Mouse (Mus musculus) midbrain, embryonic 11.5 days (tissue): ENCODE results near the gene Strbp. TPM values are rescaled to one million over a fixed set of nuclear protein-coding genes. Genes with fewer than 3 reads are reported as not detected.

ENCODE experiments used
- ATAC-seq: fragments of 200-750 bp; cut with Nextera tagmentation; 2 replicates; pipeline ENCODE4 v1.8.0; 2017; ENCODE audit warnings: moderate TSS enrichment, moderate library complexity; ENCODE audit not compliant: low FRiP score
- DNase-seq: peaks from one replicate; pipeline ENCODE4 v3.0.0; 2015; ENCODE audit warnings: low spot score; ENCODE audit errors: missing footprints
- H3K27ac ChIP-seq: fragments of 300-500 bp; sonication (generic); 2 replicates; pipeline ENCODE4 v1.5.1; 2014; ENCODE audit warnings: low read depth, low read length
- H3K27me3 ChIP-seq: fragments of 300-500 bp; sonication (generic); 2 replicates; pipeline ENCODE4 v1.6.1; 2014; ENCODE audit warnings: mild to moderate bottlenecking, low read length, moderate library complexity, mixed read lengths; ENCODE audit not compliant: control insufficient read depth, insufficient read depth
- H3K36me3 ChIP-seq: fragments of 300-500 bp; sonication (generic); 2 replicates; pipeline ENCODE4 v1.6.1; 2014; ENCODE audit warnings: mild to moderate bottlenecking, low read length, moderate library complexity, mixed read lengths; ENCODE audit not compliant: control insufficient read depth, insufficient read depth
- H3K4me1 ChIP-seq: fragments of 300-500 bp; sonication (generic); 2 replicates; pipeline ENCODE4 v1.6.1; 2014; ENCODE audit warnings: low read length; ENCODE audit not compliant: control insufficient read depth, insufficient read depth
- H3K4me2 ChIP-seq: fragments of 300-500 bp; sonication (generic); 2 replicates; pipeline ENCODE4 v1.6.1; 2014; ENCODE audit warnings: mild to moderate bottlenecking, moderate library complexity
- H3K4me3 ChIP-seq: fragments of 300-500 bp; sonication (generic); 2 replicates; pipeline ENCODE4 v1.5.1; 2014; ENCODE audit warnings: low read depth, low read length
- H3K9ac ChIP-seq: fragments of 300-500 bp; sonication (generic); 2 replicates; pipeline ENCODE4 v1.6.1; 2014; ENCODE audit warnings: low read length
- H3K9me3 ChIP-seq: fragments of 300-500 bp; sonication (generic); 2 replicates; pipeline ENCODE4 v1.6.1; 2016; ENCODE audit warnings: low read length; ENCODE audit not compliant: control insufficient read depth
- WGBS: fragments of 180-500 bp; shearing (Covaris S2); extraction: QIAGEN DNeasy Blood & Tissue Kit; methylation state at CpG from one replicate; pipeline ENCODE4 v1.1.7; 2014; 5-methylcytosine and 5-hydroxymethylcytosine counted together
- polyA plus RNA-seq: library from polyadenylated mRNA; unstranded; fragments of >200 nt; fragmentation: Nextera tagmentation; extraction: Ambion mirVana; gene quantifications from 2 replicates; pipeline ENCODE4 v1.2.1, GENCODE M21; 2014

Strbp gene
- polyA plus RNA-seq, 1 experiment from 2014 or later, result 105 TPM

- Histone ChIP-seq H3K4me1 (no peaks in the 10 kb centered on the region), H3K36me3 (no peaks in the 10 kb centered on the region), H3K27ac (no peak overlapping the region), H3K27me3 (no peaks in the 10 kb centered on the region), H3K4me2 (no peak overlapping the region), H3K4me3 (no peak overlapping the region), H3K9me3 (no peaks in the 10 kb centered on the region), H3K9ac (no peak overlapping the region)
- DNase-seq, result no peak
- no peak for ATAC-seq
- 79% methylated on average over 2 of the region's 2 CpGs for WGBS
Measured at GRCm38 (mm10) chr2:37649590-37649989, 54.1 kb downstream of the Strbp start.

GRCm38 (mm10) chr2:37648966-37649365, 54.7 kb downstream of the Strbp start:
- Histone ChIP-seq H3K4me3 (no peak overlapping the region), H3K36me3 (no peaks in the 10 kb centered on the region), H3K9me3 (no peaks in the 10 kb centered on the region), H3K4me1 (no peaks in the 10 kb centered on the region), H3K27me3 (no peaks in the 10 kb centered on the region), H3K27ac (no peak overlapping the region), H3K9ac (no peak overlapping the region), H3K4me2 (no peak overlapping the region)
- no peak for ATAC-seq
- 100% methylated on average over 1 of the region's 1 CpGs for WGBS
- no peak for DNase-seq

GRCm38 (mm10) chr2:37623343-37623742, 80.3 kb downstream of the Strbp start:
- Histone ChIP-seq H3K9me3 (no peaks in the 10 kb centered on the region), H3K27ac (no peak overlapping the region), H3K4me2 (no peak overlapping the region), H3K27me3 (no peaks in the 10 kb centered on the region), H3K9ac (no peak overlapping the region), H3K4me3 (no peak overlapping the region), H3K36me3 (no peaks in the 10 kb centered on the region), H3K4me1 (no peaks in the 10 kb centered on the region)
- no peak for DNase-seq
- WGBS, result 74% methylated on average over 2 of the region's 2 CpGs
- ATAC-seq, result no peak

GRCm38 (mm10) chr2:37587919-37588318, 115.7 kb downstream of the Strbp start:
- ATAC-seq, result no peak
- peak; percentile 8 for DNase-seq
- no peaks in the 10 kb centered on the region for H3K27me3 ChIP-seq
- no peak overlapping the region for H3K4me2 ChIP-seq
- H3K9ac ChIP-seq, result no peak overlapping the region
- no peaks in the 10 kb centered on the region for H3K9me3 ChIP-seq
- H3K36me3 ChIP-seq, result no peaks in the 10 kb centered on the region
- no peaks in the 10 kb centered on the region for H3K4me1 ChIP-seq
- H3K27ac ChIP-seq, result no peak overlapping the region
- no peak overlapping the region for H3K4me3 ChIP-seq

- ATAC-seq, result no peak
- H3K9me3 ChIP-seq, result no peaks in the 10 kb centered on the region
- H3K36me3 ChIP-seq, result 0 out of 2 replicates have a peak, but pooled peaks cover 2% of the 10 kb centered on the region
- WGBS, result 90% methylated on average over 2 of the region's 2 CpGs
- peak; percentile 12 for DNase-seq
- no peak overlapping the region for H3K27ac ChIP-seq
- no peaks in the 10 kb centered on the region for H3K27me3 ChIP-seq
- no peak overlapping the region for H3K4me2 ChIP-seq
- no peak overlapping the region for H3K4me3 ChIP-seq
- H3K4me1 ChIP-seq, result no peaks in the 10 kb centered on the region
- no peak overlapping the region for H3K9ac ChIP-seq
Measured at GRCm38 (mm10) chr2:37578185-37578584, 125.5 kb downstream of the Strbp start.

GRCm38 (mm10) chr2:37576661-37577060, 127.0 kb downstream of the Strbp start:
- no peaks in the 10 kb centered on the region for H3K9me3 ChIP-seq
- no peak overlapping the region for H3K4me2 ChIP-seq
- ATAC-seq (no peak), DNase-seq (peak; percentile 64)
- H3K4me1 ChIP-seq, result no peaks in the 10 kb centered on the region
- 90% methylated on average over 1 of the region's 1 CpGs for WGBS
- no peak overlapping the region for H3K27ac ChIP-seq
- H3K27me3 ChIP-seq, result no peaks in the 10 kb centered on the region
- no peak overlapping the region for H3K4me3 ChIP-seq
- H3K9ac ChIP-seq, result no peak overlapping the region
- 0 out of 2 replicates have a peak, but pooled peaks cover 2% of the 10 kb centered on the region for H3K36me3 ChIP-seq

GRCm38 (mm10) chr2:37572141-37572540, 131.5 kb downstream of the Strbp start:
- H3K27me3 ChIP-seq, result no peaks in the 10 kb centered on the region
- WGBS, result 91% methylated on average over 2 of the region's 2 CpGs
- ATAC-seq (no peak), DNase-seq (no peak)
- no peak overlapping the region for H3K9ac ChIP-seq
- H3K4me3 ChIP-seq, result no peak overlapping the region
- peaks cover 4% of the 10 kb centered on the region; the same call in 1 of the 2 replicates for H3K36me3 ChIP-seq
- no peaks in the 10 kb centered on the region for H3K9me3 ChIP-seq
- H3K27ac ChIP-seq, result no peak overlapping the region
- H3K4me2 ChIP-seq, result no peak overlapping the region
- no peaks in the 10 kb centered on the region for H3K4me1 ChIP-seq

- Histone ChIP-seq H3K27me3 (no peaks in the 10 kb centered on the region), H3K4me1 (no peaks in the 10 kb centered on the region)
- no peak for DNase-seq
Measured at GRCm38 (mm10) chr2:37570703-37571102, 133.0 kb downstream of the Strbp start.

GRCm38 (mm10) chr2:37569888-37570287, 133.8 kb downstream of the Strbp start:
- Histone ChIP-seq H3K4me3 (no peak overlapping the region), H3K4me1 (no peaks in the 10 kb centered on the region), H3K27ac (no peak overlapping the region), H3K27me3 (no peaks in the 10 kb centered on the region), H3K9ac (no peak overlapping the region), H3K36me3 (peaks cover 7% of the 10 kb centered on the region; the same call in 1 of the 2 replicates), H3K4me2 (no peak overlapping the region), H3K9me3 (no peaks in the 10 kb centered on the region)
- DNase-seq (no peak), ATAC-seq (no peak)
- 97% methylated on average over 5 of the region's 5 CpGs for WGBS

More at GRCm38 (mm10) chr2:37570703-37571102, 133.0 kb downstream of the Strbp start:
- H3K27ac ChIP-seq, result no peak overlapping the region
- ATAC-seq, result no peak
- H3K4me2 ChIP-seq, result no peak overlapping the region
- H3K36me3 ChIP-seq, result peaks cover 7% of the 10 kb centered on the region; the same call in 1 of the 2 replicates
- H3K4me3 ChIP-seq, result no peak overlapping the region
- no peaks in the 10 kb centered on the region for H3K9me3 ChIP-seq
- WGBS, result 95% methylated on average over 2 of the region's 2 CpGs
- H3K9ac ChIP-seq, result no peak overlapping the region
